Mouse (Mus musculus) midbrain, embryonic 14.5 days (tissue): ENCODE measurements at regions not wholly inside any gene's neighbourhood (a gene's known extent, or its start where the extent isn't known, plus 50 kb on each side); places are given as distances from the start of the nearest gene placed in this dataset.
A peak's percentile ranks its signal among the peaks of the same experiment; 100 is the strongest.

Source experiments
- ATAC-seq: fragments of 200-750 bp; cut with Nextera tagmentation; 2 replicates; pipeline ENCODE4 v1.8.0; 2017; ENCODE audit warnings: moderate number of reproducible peaks, moderate library complexity; ENCODE audit not compliant: low FRiP score, low TSS enrichment
- DNase-seq: peaks from one replicate; pipeline ENCODE4 v3.0.0-alpha.2; 2015
- H3K27ac ChIP-seq: fragments of 300-500 bp; sonication (generic); replicated peaks from 2 replicates; pipeline ENCODE4 v1.5.1; 2014; ENCODE audit warnings: mild to moderate bottlenecking, low read depth, low read length, moderate library complexity
- H3K27me3 ChIP-seq: fragments of 300-500 bp; sonication (generic); 2 replicates; pipeline ENCODE4 v1.6.1; 2014; ENCODE audit warnings: low read length, control low read depth, mixed read lengths; ENCODE audit not compliant: control insufficient read depth, insufficient read depth
- H3K36me3 ChIP-seq: fragments of 300-500 bp; sonication (generic); 2 replicates; pipeline ENCODE4 v1.6.1; 2014; ENCODE audit warnings: low read length, control low read depth; ENCODE audit not compliant: control insufficient read depth, insufficient read depth
- H3K4me1 ChIP-seq: fragments of 300-500 bp; sonication (generic); 2 replicates; pipeline ENCODE4 v1.6.1; 2014; ENCODE audit warnings: mild to moderate bottlenecking, antibody characterized with exemption, low read length, control low read depth; ENCODE audit not compliant: control insufficient read depth, insufficient read depth
- H3K4me2 ChIP-seq: fragments of 300-500 bp; sonication (generic); 2 replicates; pipeline ENCODE4 v1.6.1; 2014; ENCODE audit warnings: mild to moderate bottlenecking, low read length, moderate library complexity
- H3K4me3 ChIP-seq: fragments of 300-500 bp; sonication (generic); replicated peaks from 2 replicates; pipeline ENCODE4 v1.5.1; 2014; ENCODE audit warnings: low read depth, low read length
- H3K9ac ChIP-seq: fragments of 300-500 bp; sonication (generic); replicated peaks from 2 replicates; pipeline ENCODE4 v1.6.1; 2014; ENCODE audit warnings: mild to moderate bottlenecking, low read length, moderate library complexity
- H3K9me3 ChIP-seq: fragments of 300-500 bp; sonication (generic); 2 replicates; pipeline ENCODE4 v1.6.1; 2016; ENCODE audit warnings: low read length, control low read depth, mixed read lengths; ENCODE audit not compliant: control insufficient read depth
- WGBS: fragments of 180-500 bp; shearing (Covaris S2); extraction: QIAGEN DNeasy Blood & Tissue Kit; methylation state at CpG from one replicate; pipeline ENCODE4 v1.1.7; 2014; 5-methylcytosine and 5-hydroxymethylcytosine counted together

GRCm38 (mm10) chr15:27020471-27020870 is 125.1 kb upstream of the Fbxl7 start:
- Histone ChIP-seq H3K4me2 (no peak overlapping the region), H3K27ac (no peak overlapping the region), H3K36me3 (no peaks in the 10 kb centered on the region), H3K4me3 (no peak overlapping the region), H3K9me3 (no peaks in the 10 kb centered on the region), H3K9ac (no peak overlapping the region), H3K4me1 (no peaks in the 10 kb centered on the region), H3K27me3 (no peaks in the 10 kb centered on the region)
- 54% methylated on average over 5 of the region's 5 CpGs for WGBS
- DNase-seq, result peak; percentile 6
- no peak for ATAC-seq

- H3K27me3 ChIP-seq, result no peaks in the 10 kb centered on the region
- 97% methylated on average over 2 of the region's 2 CpGs for WGBS
- ATAC-seq (no peak), DNase-seq (no peak)
- no peak overlapping the region for H3K9ac ChIP-seq
- no peaks in the 10 kb centered on the region for H3K9me3 ChIP-seq
- H3K36me3 ChIP-seq, result no peaks in the 10 kb centered on the region
- H3K4me2 ChIP-seq, result no peak overlapping the region
- no peak overlapping the region for H3K27ac ChIP-seq
- no peaks in the 10 kb centered on the region for H3K4me1 ChIP-seq
- H3K4me3 ChIP-seq, result no peak overlapping the region
Measured at GRCm38 (mm10) chr15:27033261-27033660, 137.9 kb upstream of the Fbxl7 start.

- DNase-seq (no peak), ATAC-seq (no peak)
- no peaks in the 10 kb centered on the region for H3K27me3 ChIP-seq
- whole genome bisulfite sequencing, result 85% methylated on average over 4 of the region's 4 CpGs
- no peak overlapping the region for H3K27ac ChIP-seq
- H3K9me3 ChIP-seq, result no peaks in the 10 kb centered on the region
- no peak overlapping the region for H3K4me3 ChIP-seq
- H3K4me2 ChIP-seq, result no peak overlapping the region
- H3K36me3 ChIP-seq, result no peaks in the 10 kb centered on the region
- no peaks in the 10 kb centered on the region for H3K4me1 ChIP-seq
- H3K9ac ChIP-seq, result no peak overlapping the region
Measured at GRCm38 (mm10) chr15:27043788-27044187, 148.4 kb upstream of the Fbxl7 start.

DNA sequence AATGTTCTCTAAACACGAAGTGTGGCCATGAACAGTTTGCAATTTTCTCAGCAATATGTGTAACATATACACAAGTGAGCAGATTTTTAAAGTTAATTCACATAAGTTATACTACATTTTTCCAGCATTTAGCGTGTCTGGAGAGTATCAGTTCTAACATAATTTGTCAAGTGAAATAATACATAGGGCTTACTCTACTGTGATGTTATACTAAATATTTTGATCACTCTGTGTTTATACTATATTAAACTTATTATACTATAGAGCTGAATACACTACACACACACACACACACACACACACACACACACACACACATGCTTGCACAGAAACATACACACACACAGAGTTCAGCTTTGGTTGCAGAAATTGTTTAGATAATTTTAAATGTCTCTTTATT is 155.3 kb upstream of the Fbxl7 start:
- Histone ChIP-seq H3K4me3 (no peak overlapping the region), H3K27ac (no peak overlapping the region)
- 88% methylated on average over 2 of the region's 2 CpGs for WGBS

GRCm38 (mm10) chr15:27063456-27063855 is 168.1 kb upstream of the Fbxl7 start:
- no peak overlapping the region for H3K4me3 ChIP-seq
- H3K36me3 ChIP-seq, result no peaks in the 10 kb centered on the region
- H3K4me2 ChIP-seq, result no peak overlapping the region
- no peak overlapping the region for H3K27ac ChIP-seq
- no peak overlapping the region for H3K9ac ChIP-seq
- H3K4me1 ChIP-seq, result 0 out of 2 replicates have a peak, but pooled peaks cover 4% of the 10 kb centered on the region
- H3K9me3 ChIP-seq, result no peaks in the 10 kb centered on the region
- ATAC-seq (no peak), DNase-seq (no peak)
- H3K27me3 ChIP-seq, result no peaks in the 10 kb centered on the region

More for the DNA sequence above, 155.3 kb upstream of the Fbxl7 start:
- Histone ChIP-seq H3K27me3 (no peaks in the 10 kb centered on the region), H3K9me3 (no peaks in the 10 kb centered on the region), H3K9ac (no peak overlapping the region), H3K4me2 (no peak overlapping the region), H3K4me1 (no peaks in the 10 kb centered on the region), H3K36me3 (no peaks in the 10 kb centered on the region)
- DNase-seq (no peak), ATAC-seq (no peak)

GRCm38 (mm10) chr15:27063971-27064370 is 168.6 kb upstream of the Fbxl7 start:
- Histone ChIP-seq H3K4me1 (0 out of 2 replicates have a peak, but pooled peaks cover 4% of the 10 kb centered on the region), H3K4me3 (no peak overlapping the region), H3K27ac (no peak overlapping the region), H3K27me3 (no peaks in the 10 kb centered on the region), H3K9ac (no peak overlapping the region), H3K36me3 (no peaks in the 10 kb centered on the region), H3K4me2 (no peak overlapping the region), H3K9me3 (no peaks in the 10 kb centered on the region)
- peak; percentile 78 for DNase-seq
- ATAC-seq, result peak; percentile 55; the same call in 1 of the 2 replicates
- 82% methylated on average over 4 of the region's 4 CpGs for WGBS

DNA sequence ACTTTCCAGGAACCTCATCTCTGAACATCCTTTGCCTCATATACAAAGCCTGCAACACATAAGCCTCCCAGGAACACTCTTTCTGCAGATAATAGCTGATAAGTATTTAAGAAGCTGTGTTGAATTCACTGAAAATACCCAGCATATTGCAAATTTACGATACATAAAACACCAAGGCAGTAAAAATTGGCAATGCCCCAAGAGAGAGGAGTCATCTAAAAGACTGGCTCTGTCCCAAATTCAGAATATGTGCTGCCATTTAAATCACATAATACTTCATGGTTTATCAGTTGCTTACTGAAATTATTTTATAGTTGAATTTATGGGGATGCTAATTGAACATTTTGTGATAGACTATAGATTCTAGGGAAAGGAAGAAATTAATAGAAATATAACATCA is 172.3 kb upstream of the Fbxl7 start:
- Histone ChIP-seq H3K27me3 (no peaks in the 10 kb centered on the region), H3K4me2 (no peak overlapping the region), H3K36me3 (no peaks in the 10 kb centered on the region), H3K9ac (no peak overlapping the region), H3K27ac (no peak overlapping the region), H3K4me1 (0 out of 2 replicates have a peak, but pooled peaks cover 4% of the 10 kb centered on the region), H3K4me3 (no peak overlapping the region), H3K9me3 (no peaks in the 10 kb centered on the region)
- ATAC-seq, result no peak
- 73% methylated on average over 1 of the region's 1 CpGs for WGBS
- no peak for DNase-seq

DNA sequence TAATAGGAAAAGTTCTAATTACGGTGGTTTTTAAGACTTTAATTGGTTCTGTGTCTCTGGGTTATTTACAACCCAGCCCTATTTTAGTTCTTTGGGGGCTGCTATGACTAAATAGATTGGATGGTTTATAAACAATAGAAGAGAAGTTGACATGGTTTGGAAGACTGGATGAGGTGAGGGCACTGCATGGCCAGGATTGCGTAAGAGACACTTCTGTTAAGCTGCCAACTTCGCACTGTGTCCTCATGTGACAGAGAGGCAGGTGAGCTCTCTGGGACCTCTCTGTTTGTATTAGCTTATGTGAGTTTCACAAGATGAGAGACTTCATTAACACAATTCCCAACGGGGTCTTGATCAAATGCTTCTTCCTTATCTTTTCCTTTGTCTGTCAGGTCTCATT is 182.5 kb upstream of the Fbxl7 start:
- H3K9me3 ChIP-seq, result no peaks in the 10 kb centered on the region
- H3K9ac ChIP-seq, result no peak overlapping the region
- H3K36me3 ChIP-seq, result no peaks in the 10 kb centered on the region
- H3K4me1 ChIP-seq, result no peaks in the 10 kb centered on the region
- WGBS, result 87% methylated on average over 4 of the region's 4 CpGs
- H3K27ac ChIP-seq, result no peak overlapping the region
- H3K27me3 ChIP-seq, result no peaks in the 10 kb centered on the region
- no peak for ATAC-seq
- no peak overlapping the region for H3K4me2 ChIP-seq
- H3K4me3 ChIP-seq, result no peak overlapping the region
- no peak for DNase-seq

DNA sequence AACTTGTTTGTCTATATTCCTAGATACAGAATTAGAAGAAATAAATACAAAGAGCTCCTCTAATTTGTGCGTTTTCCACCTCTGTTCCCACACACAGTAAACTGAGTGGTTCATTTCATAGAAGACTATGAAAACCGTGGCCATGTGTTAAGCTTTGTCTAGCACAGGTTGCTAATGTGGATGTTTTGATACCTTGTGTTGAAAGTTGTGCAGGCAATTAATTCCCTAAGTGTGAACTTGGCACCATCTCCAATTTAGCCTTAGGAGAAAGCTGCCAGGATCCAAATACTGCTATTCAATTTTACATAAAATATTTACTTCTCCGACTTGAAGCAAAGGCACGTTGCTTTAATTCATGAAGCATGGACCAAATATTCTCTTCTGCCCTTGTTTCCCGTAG is 187.4 kb upstream of the Fbxl7 start:
- DNase-seq (no peak), ATAC-seq (no peak)
- Histone ChIP-seq H3K4me1 (no peaks in the 10 kb centered on the region), H3K4me2 (no peak overlapping the region), H3K27ac (no peak overlapping the region), H3K27me3 (no peaks in the 10 kb centered on the region), H3K9me3 (no peaks in the 10 kb centered on the region), H3K36me3 (no peaks in the 10 kb centered on the region), H3K9ac (no peak overlapping the region), H3K4me3 (no peak overlapping the region)
- 88% methylated on average over 5 of the region's 5 CpGs for WGBS
